Mouse (Mus musculus) olfactory bulb, adult 2 months (tissue): Measurements from ENCODE around the gene Dusp3.

Experiments
- CTCF ChIP-seq: fragments of 200-500 bp; IDR thresholded peaks from 2 replicates; pipeline ENCODE4 v1.5.1; 2012; ENCODE audit warnings: low read depth, mild to moderate bottlenecking, low read length, moderate library complexity; ENCODE audit not compliant: insufficient read depth
- POLR2A ChIP-seq: fragments of 200-500 bp; IDR thresholded peaks from 2 replicates; pipeline ENCODE4 v1.6.1; 2012; ENCODE audit warnings: mild to moderate bottlenecking, low read depth, low read length, moderate library complexity; ENCODE audit not compliant: insufficient read depth

GRCm38 (mm10) chr11:101963043-101963442 is 23.8 kb downstream of the Dusp3 start:
- no peak for TF ChIP-seq CTCF
- TF ChIP-seq POLR2A = no peak
